Mouse (Mus musculus) CH12.LX (cell line): ENCODE data around the gene Hmcn1. TPM values are rescaled to one million over a fixed set of nuclear protein-coding genes. Genes with fewer than 3 reads are reported as not detected.
A peak's percentile ranks its signal among the peaks of the same experiment; 100 is the strongest.

Experiments used
- DNase-seq: peaks from one replicate; pipeline ENCODE4 v3.0.0-alpha.2; 2013; ENCODE audit errors: extremely low read depth
- H3K27ac ChIP-seq: 2 replicates; pipeline ENCODE4 v1.5.1; 2012; ENCODE audit warnings: low read depth, mild to moderate bottlenecking, control low read depth, moderate library complexity; ENCODE audit not compliant: insufficient read depth
- H3K27me3 ChIP-seq: replicated peaks from 2 replicates; pipeline ENCODE3; 2012; ENCODE audit warnings: inconsistent platforms
- H3K36me3 ChIP-seq, 2 experiments: replicated peaks in 1 of 2; 2 replicates each; pipeline versions ENCODE3 to v1.6.1; 2012; ENCODE audit warnings: inconsistent platforms in 1 of 2, low read length in 1 of 2, mild to moderate bottlenecking in 1 of 2, mixed read lengths in 1 of 2, moderate library complexity in 1 of 2; ENCODE audit not compliant: control insufficient read depth in 1 of 2, insufficient read depth in 1 of 2
- H3K4me1 ChIP-seq, 2 experiments: 2 replicates each; pipeline ENCODE4 v1.6.1; 2012; ENCODE audit warnings: inconsistent platforms in 1 of 2, moderate library complexity in 1 of 2; ENCODE audit not compliant: insufficient read depth in 2 of 2, control insufficient read depth in 1 of 2
- H3K4me2 ChIP-seq: 2 replicates; pipeline ENCODE4 v1.6.1; 2012; ENCODE audit warnings: low read depth, mild to moderate bottlenecking, control low read depth; ENCODE audit not compliant: poor library complexity, insufficient read depth, severe bottlenecking
- H3K4me3 ChIP-seq, 3 experiments: fragments of 150-350 bp in 1 of 3; sonication (generic) in 1 of 3; replicated peaks in 1 of 3; 2 replicates each; pipeline versions ENCODE3 to v1.5.1; 2011 to 2012; ENCODE audit warnings: low read depth in 2 of 3, low read length in 2 of 3, mild to moderate bottlenecking in 2 of 3, moderate library complexity in 2 of 3, control low read depth in 1 of 3, improper control_type of control experiment in 1 of 3, inconsistent platforms in 1 of 3, mixed read lengths in 1 of 3; ENCODE audit not compliant: poor library complexity in 1 of 3
- H3K79me2 ChIP-seq: replicated peaks from 2 replicates; pipeline ENCODE4 v1.6.1; 2012; ENCODE audit warnings: mild to moderate bottlenecking, moderate library complexity; ENCODE audit not compliant: control insufficient read depth, poor library complexity, insufficient read depth, severe bottlenecking; ENCODE audit errors: extremely low read depth
- H3K9ac ChIP-seq: 2 replicates; pipeline ENCODE4 v1.6.1; 2012; ENCODE audit warnings: low read depth, mild to moderate bottlenecking, control low read depth, moderate library complexity; ENCODE audit not compliant: insufficient read depth
- H3K9me3 ChIP-seq: replicated peaks from 2 replicates; pipeline ENCODE3; 2012; ENCODE audit warnings: low read length, inconsistent platforms, mixed read lengths
- BHLHE40 ChIP-seq: IDR thresholded peaks from 2 replicates; pipeline ENCODE4 v1.6.1; 2011; ENCODE audit warnings: mild to moderate bottlenecking, low read depth, low read length, improper control_type of control experiment
- CHD2 ChIP-seq: IDR thresholded peaks from 2 replicates; pipeline ENCODE4 v1.6.1; 2011; ENCODE audit warnings: low read length, improper control_type of control experiment
- CTCF ChIP-seq, 2 experiments: IDR thresholded peaks in 1 of 2; conservative IDR thresholded peaks in 1 of 2; 2 replicates each; pipeline ENCODE4 v1.5.1; 2011 to 2012; ENCODE audit warnings: low read depth in 2 of 2, low read length in 2 of 2, improper control_type of control experiment in 1 of 2, inconsistent platforms in 1 of 2, mild to moderate bottlenecking in 1 of 2, moderate library complexity in 1 of 2
- E2F4 ChIP-seq: IDR thresholded peaks from 2 replicates; pipeline ENCODE4 v1.6.1; 2011; ENCODE audit warnings: low read depth, low read length, improper control_type of control experiment; ENCODE audit not compliant: insufficient replicate concordance
- ELF1 ChIP-seq: IDR thresholded peaks from 2 replicates; pipeline ENCODE4 v1.6.1; 2014; ENCODE audit warnings: low read depth, mild to moderate bottlenecking, inconsistent platforms, low read length, improper control_type of control experiment
- EP300 ChIP-seq: IDR thresholded peaks from 2 replicates; pipeline ENCODE4 v1.6.1; 2011; ENCODE audit warnings: low read length, improper control_type of control experiment
- JUN ChIP-seq: IDR thresholded peaks from 2 replicates; pipeline ENCODE4 v1.6.1; 2011; ENCODE audit warnings: low read depth, mild to moderate bottlenecking, low read length, improper control_type of control experiment, moderate library complexity; ENCODE audit not compliant: insufficient read depth
- MAX ChIP-seq: IDR thresholded peaks from 2 replicates; pipeline ENCODE4 v1.6.1; 2011; ENCODE audit warnings: low read length, improper control_type of control experiment
- NRF1 ChIP-seq: IDR thresholded peaks from 2 replicates; pipeline ENCODE4 v1.6.1; 2014; ENCODE audit warnings: low read depth, mild to moderate bottlenecking, inconsistent platforms, low read length, improper control_type of control experiment, moderate library complexity
- RAD21 ChIP-seq: IDR thresholded peaks from 2 replicates; pipeline ENCODE4 v1.6.1; 2011; ENCODE audit warnings: low read depth, mild to moderate bottlenecking, low read length, improper control_type of control experiment, moderate library complexity
- SIN3A ChIP-seq: IDR thresholded peaks from 2 replicates; pipeline ENCODE4 v1.6.1; 2012; ENCODE audit warnings: low read length, improper control_type of control experiment, inconsistent platforms
- SMC3 ChIP-seq: IDR thresholded peaks from 2 replicates; pipeline ENCODE4 v1.6.1; 2011; ENCODE audit warnings: low read depth, low read length, improper control_type of control experiment
- TBP ChIP-seq: conservative IDR thresholded peaks from 2 replicates; pipeline ENCODE4 v1.6.1; 2011; ENCODE audit warnings: low read depth, low read length, improper control_type of control experiment
- USF1 ChIP-seq: IDR thresholded peaks from 2 replicates; pipeline ENCODE4 v1.6.1; 2014; ENCODE audit warnings: low read depth, mild to moderate bottlenecking, inconsistent platforms, low read length, improper control_type of control experiment
- ZKSCAN1 ChIP-seq: IDR thresholded peaks from 2 replicates; pipeline ENCODE4 v1.6.1; 2012; ENCODE audit warnings: low read depth, inconsistent platforms, low read length, improper control_type of control experiment, borderline replicate concordance
- dilution Hi-C: fragments of 300-500 bp; cut with MboI; formaldehyde crosslinking; loops from 2 replicates; pipeline ENCODE4 v1.14.3; 2020; ENCODE audit warnings: low sequenced_read_pairs; ENCODE audit not compliant: extremely low pct_unique_long_range_greater_than_20kb, extremely low pct_ligation_motif_present
- in situ Hi-C: fragments of 300-500 bp; cut with MboI; formaldehyde crosslinking; loops from 3 replicates; pipeline ENCODE4 v1.14.3; 2019; ENCODE audit warnings: low sequenced_read_pairs, low pct_ligation_motif_present, low pct_unique_long_range_greater_than_20kb, mixed read lengths
- polyA plus RNA-seq: library from polyadenylated mRNA; unstranded; fragments of >175 nt; gene quantifications from 2 replicates; pipeline ENCODE4 v1.2.1, GENCODE M21; 2012; ENCODE audit warnings: low read depth; ENCODE audit not compliant: insufficient read length
- total RNA-seq, 2 experiments: library from RNA; depleted of rRNA; stranded (reverse); fragments of 300-350 nt in 1 of 2; fragments of >200 nt in 1 of 2; gene quantifications; 2 replicates each; pipeline ENCODE4 v1.2.3; 2012 to 2014

Hmcn1 gene
- total and polyA plus RNA-seq, 3 experiments, result under 0.01 to 0.04 (median 0.01) TPM

- no peaks in the 10 kb centered on the region for H3K36me3 ChIP-seq
- H3K27me3 ChIP-seq, result no peaks in the 10 kb centered on the region
- no peak overlapping the region for H3K9ac ChIP-seq
- H3K4me2 ChIP-seq, result no peak overlapping the region
- H3K9me3 ChIP-seq, result no peaks in the 10 kb centered on the region
- no peak for DNase-seq
- dilution Hi-C loops, result no loop called here
- TF ChIP-seq USF1 (no peak), MAX (no peak), SMC3 (no peak), JUN (no peak), ZKSCAN1 (no peak), CHD2 (no peak), E2F4 (no peak)
- H3K79me2 ChIP-seq, result no peaks in the 10 kb centered on the region
- no peaks in the 10 kb centered on the region for H3K4me1 ChIP-seq
- H3K4me3 ChIP-seq, result no peak overlapping the region
- no peak overlapping the region for H3K27ac ChIP-seq
- in situ Hi-C loops, result loop anchor here (25.0 kb wide), 1 partner anchor 182 kb away; no protein-coding TSS in a partner anchor
These were observed 163.4 kb downstream of the Hmcn1 start for GRCm38 (mm10) chr1:150829851-150830250.

DNA sequence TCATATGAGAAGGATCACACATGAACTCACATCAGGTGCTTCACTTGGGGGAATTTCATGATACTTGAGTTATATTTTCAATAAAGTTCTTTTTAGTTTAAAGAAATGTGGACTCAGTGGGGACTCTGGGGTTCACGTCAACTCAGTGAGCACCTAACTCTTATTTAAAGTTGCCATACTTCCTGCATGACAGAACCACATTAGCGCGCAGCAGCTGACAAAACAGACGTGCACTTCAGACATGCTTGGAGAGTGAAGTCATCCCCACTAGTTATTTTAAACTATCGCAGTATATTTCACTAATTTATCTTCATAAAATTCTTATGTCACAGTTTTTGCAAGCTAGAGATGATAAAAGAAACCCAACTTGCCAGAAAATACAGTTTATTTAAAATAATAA lies 166.1 kb downstream of the Hmcn1 start:
- dilution Hi-C loops (no loop called here), in situ Hi-C loops (loop anchor here (25.0 kb wide), 1 partner anchor 185 kb away; no protein-coding TSS in a partner anchor)
- no peak overlapping the region for H3K27ac ChIP-seq
- H3K4me1 ChIP-seq, result peaks cover 2% of the 10 kb centered on the region in 2 experiments; a peak in 3 of 4 replicates
- no peaks in the 10 kb centered on the region for H3K9me3 ChIP-seq
- DNase-seq, result no peak
- no peaks in the 10 kb centered on the region for H3K36me3 ChIP-seq
- no peak overlapping the region for H3K4me3 ChIP-seq
- no peaks in the 10 kb centered on the region for H3K27me3 ChIP-seq
- H3K4me2 ChIP-seq, result no peak overlapping the region
- no peaks in the 10 kb centered on the region for H3K79me2 ChIP-seq
- TF ChIP-seq RAD21 (no peak), MAX (no peak), BHLHE40 (no peak), EP300 (no peak), ELF1 (no peak)
- H3K9ac ChIP-seq, result no peak overlapping the region

DNA sequence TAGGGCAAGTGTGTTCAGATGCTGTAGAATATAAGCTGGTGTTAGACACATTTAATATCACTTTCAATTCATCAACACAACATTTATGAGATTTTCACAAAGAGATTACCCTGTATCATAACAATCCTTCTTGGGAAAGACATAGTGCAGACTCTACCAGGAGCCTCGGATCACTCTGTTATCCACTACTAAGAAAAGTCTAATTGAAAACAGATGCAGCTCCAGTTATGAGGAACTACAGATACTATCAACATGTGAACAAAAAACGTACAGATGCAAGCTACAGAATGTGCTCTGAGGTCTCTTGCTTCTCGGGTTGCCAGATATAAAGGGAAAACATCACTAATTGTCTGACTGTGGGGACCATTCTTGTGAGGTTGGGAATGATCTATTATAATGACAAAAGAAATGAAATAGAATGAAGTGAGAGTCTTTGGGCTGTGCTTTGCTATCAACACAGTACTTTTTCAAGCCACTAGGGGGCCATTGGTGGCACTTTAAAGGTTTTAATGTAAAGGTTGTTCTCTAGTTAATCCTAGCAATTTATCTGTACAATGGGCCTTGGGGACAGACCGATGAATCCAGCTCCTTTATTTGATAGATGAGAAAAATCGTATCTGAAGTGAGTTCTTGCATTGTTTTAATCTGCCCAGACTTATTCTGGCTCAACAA lies 168.8 kb downstream of the Hmcn1 start:
- Histone ChIP-seq H3K79me2 (no peaks in the 10 kb centered on the region), H3K27ac (no peak overlapping the region), H3K4me3 (no peak overlapping the region), H3K4me2 (peak overlapping the region; percentile 78), H3K9me3 (no peaks in the 10 kb centered on the region), H3K4me1 (peaks cover 2% of the 10 kb centered on the region in 2 experiments; a peak in 3 of 4 replicates), H3K9ac (no peak overlapping the region; the same call in 1 of the 2 replicates), H3K36me3 (no peaks in the 10 kb centered on the region), H3K27me3 (no peaks in the 10 kb centered on the region)
- in situ Hi-C loops, result loop anchor here (25.0 kb wide), 1 partner anchor 188 kb away; no protein-coding TSS in a partner anchor
- peak; percentile 22 for DNase-seq
- dilution Hi-C loops, result no loop called here
- TF ChIP-seq SIN3A (no peak), SMC3 (peak; percentile 58), CTCF (conservative IDR thresholded peaks at IDR 0.05 in 1 of 2, IDR thresholded peaks at IDR 0.05 in 1 of 2; ENCODE audit: low read depth in 2 of 2, low read length in 2 of 2) (peak; percentile 46 to 68; a peak in 3 of 4 replicates), USF1 (no peak), NRF1 (no peak), TBP (no peak), RAD21 (peak; percentile 33)
